Mouse (Mus musculus): ENCODE results near the gene Cngb1. TPM values are rescaled to one million over a fixed set of nuclear protein-coding genes. Genes with fewer than 3 reads are reported as not detected.

The Cngb1 gene
- total RNA-seq, 2 experiments from 2014 or later: 0.23 to 0.56 TPM

DNA sequence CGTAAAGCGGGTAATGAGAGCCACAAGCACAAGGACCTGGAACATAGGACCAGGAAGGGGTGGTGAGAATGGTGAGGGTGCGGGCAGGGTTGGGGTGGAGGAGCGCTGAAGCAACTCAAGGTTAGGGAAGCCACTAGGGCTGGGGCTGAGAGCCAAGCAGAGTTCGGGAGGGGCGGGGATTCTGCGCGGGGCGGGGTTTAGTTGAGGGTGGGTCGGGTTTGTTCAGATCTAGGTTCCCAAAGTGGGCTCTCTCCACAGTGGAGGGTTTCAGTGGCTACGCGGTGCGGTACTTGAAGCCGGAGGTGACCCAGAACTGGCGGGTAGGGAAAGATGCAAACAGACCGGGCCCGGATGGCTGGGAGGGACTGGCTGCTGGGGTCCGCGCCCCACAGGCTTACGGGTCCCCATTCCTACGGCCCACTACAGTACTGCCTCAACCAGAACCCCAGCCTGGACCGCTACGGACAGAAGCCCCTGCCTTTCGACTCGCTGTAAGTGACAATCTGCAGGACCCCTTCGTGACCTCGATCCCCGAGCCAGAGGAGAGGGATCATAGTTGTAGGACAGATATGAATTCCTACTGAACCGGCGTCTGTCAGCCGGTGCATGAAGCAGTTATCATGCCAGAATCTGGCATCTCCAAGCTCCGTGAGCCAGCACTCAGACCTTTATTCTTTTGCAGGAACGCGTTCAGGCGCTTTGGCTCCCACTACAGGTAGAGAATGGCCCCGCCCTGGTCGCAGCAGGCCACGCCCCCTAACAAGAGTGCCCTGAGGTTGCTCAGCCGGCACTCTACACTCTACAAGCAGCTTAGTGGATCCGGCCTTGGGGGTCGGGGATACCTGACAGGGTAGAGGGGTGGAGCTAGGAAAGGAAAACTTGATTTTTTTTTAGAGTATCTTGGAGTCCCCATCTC is 14.1 kb upstream of the Cngb1 start:
- no peak for DNase-seq (ENCODE audit: extremely low spot score in 1 of 2, low spot score in 2 of 2)
- intact Hi-C loops (cut with DNase I): loop anchor here (10.0 kb wide), 1 partner anchor 226 kb away; no protein-coding TSS in a partner anchor
- H3K27ac ChIP-seq: no peak overlapping the region

DNA sequence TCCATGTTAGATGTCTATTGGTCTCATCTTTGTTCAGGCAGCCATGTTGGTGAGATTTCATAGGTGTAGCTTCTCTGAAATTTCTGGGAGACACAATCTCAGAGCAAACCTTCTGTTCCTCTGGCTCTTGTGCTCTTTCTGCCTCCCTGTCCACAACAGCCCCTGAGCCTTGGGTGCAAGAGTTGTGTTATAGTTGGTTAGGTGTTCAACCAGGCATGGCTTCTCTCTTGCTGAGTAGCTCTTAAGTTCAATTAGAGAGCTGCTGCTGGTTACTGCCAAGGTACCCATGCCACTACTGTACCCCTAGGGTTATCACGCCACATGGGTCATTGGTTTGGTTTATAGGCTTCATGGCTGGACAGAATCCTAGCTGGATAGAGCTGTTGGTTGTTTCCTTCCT is 9.0 kb upstream of the Cngb1 start:
- no peak for TF ChIP-seq CTCF (IDR thresholded peaks at IDR 0.05)
- intact Hi-C loops (cut with DNase I): no loop called here
- Histone ChIP-seq H3K27ac (no peak overlapping the region), H3K4me3 (no peak overlapping the region)
- no peak for DNase-seq (ENCODE audit: extremely low spot score in 1 of 2, low spot score in 2 of 2)

More for the DNA sequence above, 14.1 kb upstream of the Cngb1 start:
- peak overlapping the region; percentile 36 for H3K4me3 ChIP-seq
- peak; percentile 34 for TF ChIP-seq CTCF (IDR thresholded peaks at IDR 0.05)

DNA sequence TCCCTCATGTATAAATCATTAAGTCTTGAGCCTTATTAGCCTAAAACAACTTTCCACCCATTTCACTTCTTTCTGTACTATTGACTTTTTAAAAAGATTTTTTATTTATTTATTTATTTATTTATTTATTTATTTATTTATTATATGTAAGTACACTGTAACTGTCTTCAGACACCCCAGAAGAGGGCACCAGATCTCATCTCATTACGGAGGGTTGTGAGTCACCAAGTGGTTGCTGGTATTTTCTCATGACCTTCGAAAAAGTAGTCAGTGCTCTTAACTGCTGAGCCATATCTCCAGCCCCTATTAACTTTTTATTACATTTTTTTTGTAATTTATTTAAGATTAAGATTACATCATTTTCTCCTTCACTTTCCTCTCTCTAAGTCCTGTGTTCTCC is 8.3 kb upstream of the Cngb1 start:
- DNase-seq (ENCODE audit: extremely low spot score in 1 of 2, low spot score in 2 of 2): no peak
- Histone ChIP-seq H3K4me3 (no peak overlapping the region), H3K27ac (no peak overlapping the region)
- intact Hi-C loops (cut with DNase I): no loop called here
- no peak; the same call in 1 of the 2 replicates for TF ChIP-seq CTCF (IDR thresholded peaks at IDR 0.05)

DNA sequence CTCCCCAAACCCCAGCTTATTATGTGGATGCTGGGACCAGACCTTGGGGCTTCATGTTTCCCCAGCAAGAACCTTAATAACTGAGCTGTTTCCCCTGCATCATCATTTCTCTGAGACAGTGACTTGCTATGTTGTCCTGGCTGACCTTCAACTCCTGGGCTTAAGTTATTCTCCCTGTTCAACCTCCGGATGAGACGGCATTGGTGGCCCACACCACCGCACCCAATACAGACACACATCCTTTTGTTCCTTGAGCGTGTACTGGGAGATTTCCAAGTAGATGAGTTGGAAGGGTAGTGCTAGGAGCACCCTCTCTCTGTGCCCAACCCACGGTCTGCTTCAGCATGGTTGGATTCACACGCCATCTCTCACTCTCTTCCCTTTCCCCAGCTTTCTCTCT is 7.5 kb upstream of the Cngb1 start:
- intact Hi-C loops (cut with DNase I): no loop called here
- Histone ChIP-seq H3K4me3 (no peak overlapping the region), H3K27ac (no peak overlapping the region)
- no peak for DNase-seq (ENCODE audit: extremely low spot score in 1 of 2, low spot score in 2 of 2)
- TF ChIP-seq CTCF (IDR thresholded peaks at IDR 0.05): no peak

DNA sequence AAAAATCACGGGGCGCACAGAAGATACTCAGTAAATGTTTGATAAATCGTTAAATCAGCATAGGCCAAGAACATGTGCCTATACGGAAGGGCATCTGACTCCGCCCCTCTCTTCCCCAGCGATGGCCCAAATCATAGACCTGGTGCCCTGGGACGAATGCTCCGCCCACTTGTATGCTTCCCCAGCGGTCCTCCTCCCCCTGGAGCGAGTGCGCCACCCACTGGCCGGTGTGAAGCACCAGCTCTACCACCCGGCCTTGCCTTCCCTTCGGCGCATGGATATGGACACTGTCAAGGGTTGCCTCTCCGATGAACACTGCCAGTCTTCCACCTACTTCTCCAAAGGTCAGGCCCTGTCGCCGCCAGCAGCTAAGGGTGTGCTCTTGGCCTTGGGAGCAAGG is 6.5 kb upstream of the Cngb1 start:
- DNase-seq (ENCODE audit: extremely low spot score in 1 of 2, low spot score in 2 of 2): no peak
- peak; percentile 31 for TF ChIP-seq CTCF (IDR thresholded peaks at IDR 0.05)
- intact Hi-C loops (cut with DNase I): no loop called here
- Histone ChIP-seq H3K27ac (no peak overlapping the region), H3K4me3 (no peak overlapping the region)

DNA sequence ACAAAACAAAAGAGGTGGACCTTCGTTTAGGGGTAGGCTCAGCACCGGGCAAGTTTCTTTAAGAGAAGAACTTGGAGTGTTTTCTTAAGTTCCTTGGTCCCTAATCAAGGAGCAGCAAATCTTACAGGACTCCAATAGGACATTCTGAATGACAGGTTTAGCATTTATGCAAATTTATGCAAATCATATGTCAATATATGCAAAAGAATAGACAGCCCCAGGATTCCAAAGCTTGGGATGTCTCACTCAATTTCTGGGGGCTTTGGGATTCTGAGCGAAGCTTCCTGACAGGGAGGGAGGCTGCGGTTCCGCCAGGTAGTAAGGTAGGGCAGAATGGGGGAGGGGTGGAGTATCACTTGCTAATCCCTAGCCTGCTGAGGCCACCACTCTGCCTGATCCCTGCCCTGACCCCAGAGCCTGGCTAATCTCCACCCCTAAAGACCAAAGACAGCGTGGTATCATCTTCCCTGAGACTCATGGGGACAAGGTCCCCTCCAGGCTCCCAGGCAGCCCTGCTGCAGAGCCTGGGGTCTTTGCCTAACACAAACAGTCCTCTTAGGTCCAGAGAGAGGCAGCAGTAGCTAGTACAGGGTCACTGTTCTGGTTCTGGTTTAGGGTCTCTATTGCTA is 4.1 kb upstream of the Cngb1 start, which contains the start of gene Tepp:
Gene Tepp (plus strand): TSS at position 225 of the 629 bp plus-strand sequence.
- no peak for TF ChIP-seq CTCF (IDR thresholded peaks at IDR 0.05)
- intact Hi-C loops (cut with DNase I): no loop called here
- DNase-seq (ENCODE audit: extremely low spot score in 1 of 2, low spot score in 2 of 2): no peak
- no peak within 1 kb of the TSS for H3K4me3 ChIP-seq
- H3K27ac ChIP-seq: no peak within 1 kb of the TSS

DNA sequence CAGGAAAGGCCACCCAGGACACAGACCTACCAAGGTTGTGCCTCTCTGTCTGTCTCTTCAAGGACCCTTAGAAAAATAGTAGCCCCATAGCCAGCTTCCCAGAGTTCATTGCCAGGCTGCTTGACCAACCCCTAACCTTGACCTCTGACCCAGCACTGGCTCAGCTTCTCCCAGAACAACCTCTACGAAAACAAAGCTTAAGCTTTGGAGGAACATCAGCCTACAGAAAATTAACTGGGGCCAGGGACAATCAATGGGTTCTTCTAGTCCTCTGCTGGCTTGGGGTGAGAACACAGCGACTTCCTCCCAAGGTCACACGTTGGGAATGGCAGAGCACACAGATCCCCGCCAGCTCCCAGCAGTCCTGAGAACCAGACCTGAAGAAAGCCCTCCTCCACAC is 859 bp downstream of the Cngb1 start:
- TF ChIP-seq CTCF (IDR thresholded peaks at IDR 0.05): no peak
- DNase-seq (ENCODE audit: extremely low spot score in 1 of 2, low spot score in 2 of 2): no peak
- intact Hi-C loops (cut with DNase I): no loop called here
- Histone ChIP-seq H3K4me3 (no peak overlapping the region), H3K27ac (no peak overlapping the region)

DNA sequence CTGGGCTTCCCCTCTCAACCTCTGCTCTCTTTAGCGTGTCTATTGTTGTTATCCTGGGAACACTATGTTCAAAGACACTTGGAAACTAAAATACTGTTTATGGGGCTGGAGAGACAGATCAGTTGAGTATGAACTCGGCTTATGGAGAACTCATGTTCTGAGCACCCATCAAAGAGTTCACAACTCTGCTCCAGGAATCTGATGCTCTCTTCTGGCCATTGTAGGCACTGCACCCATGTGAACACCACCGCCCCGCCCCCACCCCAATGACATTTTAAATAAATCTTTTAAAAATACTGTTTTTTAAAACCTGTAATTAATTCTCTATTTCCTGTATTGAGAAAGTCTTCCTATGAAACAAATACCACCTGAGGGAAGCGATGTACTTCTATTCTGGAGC is 4.0 kb downstream of the Cngb1 start:
- peak; percentile 71 for TF ChIP-seq CTCF (IDR thresholded peaks at IDR 0.05)
- no peak for DNase-seq (ENCODE audit: extremely low spot score in 1 of 2, low spot score in 2 of 2)
- intact Hi-C loops (cut with DNase I): loop anchor here (2.0 kb wide), 1 partner anchor 48 kb away; no protein-coding TSS in a partner anchor
- H3K4me3 ChIP-seq: no peak overlapping the region
- no peak overlapping the region for H3K27ac ChIP-seq

DNA sequence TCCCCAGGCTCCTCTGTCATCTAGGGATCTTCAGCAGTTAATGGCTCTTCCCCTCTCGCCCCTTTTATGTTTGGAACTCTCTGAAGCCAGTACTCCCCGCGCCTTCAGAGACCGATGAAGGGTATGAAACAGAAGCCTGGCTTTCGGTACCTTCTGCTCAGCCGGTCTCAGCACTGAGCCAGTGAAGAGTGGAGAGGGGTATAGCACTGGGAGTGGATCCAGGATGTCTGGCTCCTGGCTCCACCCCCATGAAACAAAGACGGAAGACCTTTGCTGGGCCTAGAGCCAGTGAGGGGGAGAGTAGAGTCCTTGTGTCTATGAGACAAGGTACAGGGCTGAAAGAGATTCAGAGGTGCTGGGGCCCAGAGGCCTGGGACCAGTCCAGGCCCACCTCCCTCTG is 12.5 kb downstream of the Cngb1 start:
- TF ChIP-seq CTCF (IDR thresholded peaks at IDR 0.05): no peak
- Histone ChIP-seq H3K27ac (no peak overlapping the region), H3K4me3 (no peak overlapping the region; the same call in 1 of the 2 replicates)
- no peak for DNase-seq (ENCODE audit: extremely low spot score in 1 of 2, low spot score in 2 of 2)
- intact Hi-C loops (cut with DNase I): no loop called here

DNA sequence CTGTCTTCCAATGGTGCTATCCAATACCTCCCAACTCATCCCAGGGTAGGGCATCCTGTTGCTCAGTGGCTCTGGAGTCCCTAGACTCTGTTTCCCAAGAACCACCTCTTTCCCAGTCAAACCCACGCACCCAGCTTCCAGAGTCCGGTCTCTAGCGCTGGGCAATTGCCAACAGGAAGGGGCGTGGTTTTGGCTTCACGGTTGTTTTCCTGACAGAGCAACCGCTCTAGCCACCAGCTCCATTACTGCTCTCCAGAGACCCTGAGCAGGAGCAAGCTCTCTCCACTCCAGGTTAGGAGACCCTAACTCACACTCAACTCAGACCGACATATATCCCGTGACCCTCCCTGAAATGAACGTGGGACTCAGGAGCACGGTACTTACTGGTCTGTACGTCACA is 13.2 kb downstream of the Cngb1 start:
- Histone ChIP-seq H3K4me3 (no peak overlapping the region), H3K27ac (no peak overlapping the region)
- TF ChIP-seq CTCF (IDR thresholded peaks at IDR 0.05): no peak
- intact Hi-C loops (cut with DNase I): no loop called here
- DNase-seq (ENCODE audit: extremely low spot score in 1 of 2, low spot score in 2 of 2): no peak

DNA sequence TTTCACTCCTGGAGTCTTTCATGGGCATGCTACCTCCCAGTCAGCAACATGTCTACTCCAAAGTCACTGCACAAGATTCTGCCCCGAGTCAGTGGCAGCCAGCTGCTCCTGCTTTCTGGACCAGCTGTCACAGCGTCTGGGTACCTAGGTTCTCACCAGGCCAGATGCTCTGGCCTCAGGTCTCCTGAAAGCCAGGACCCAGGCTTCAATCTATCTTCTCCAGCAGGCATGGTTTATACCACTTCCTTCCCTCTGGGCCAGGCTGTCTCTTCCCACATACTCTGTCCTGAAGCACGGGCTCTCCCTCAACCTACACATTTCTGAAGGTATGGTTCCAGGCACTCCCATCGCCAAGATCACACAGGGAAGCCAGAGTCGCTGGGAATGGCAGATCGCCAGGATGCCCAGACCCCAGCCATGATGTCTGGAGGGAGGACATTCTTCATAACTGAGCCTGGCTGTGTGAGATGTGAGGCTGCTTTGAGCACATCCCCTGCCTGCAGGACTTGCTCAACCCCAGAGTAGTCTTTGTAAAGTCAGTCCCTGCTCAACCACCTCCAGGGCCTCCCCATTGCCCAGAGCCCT is 17.2 kb downstream of the Cngb1 start:
- H3K4me3 ChIP-seq: no peak overlapping the region
- intact Hi-C loops (cut with DNase I): no loop called here
- TF ChIP-seq CTCF (IDR thresholded peaks at IDR 0.05): no peak
- DNase-seq (ENCODE audit: extremely low spot score in 1 of 2, low spot score in 2 of 2): no peak
- H3K27ac ChIP-seq: no peak overlapping the region

DNA sequence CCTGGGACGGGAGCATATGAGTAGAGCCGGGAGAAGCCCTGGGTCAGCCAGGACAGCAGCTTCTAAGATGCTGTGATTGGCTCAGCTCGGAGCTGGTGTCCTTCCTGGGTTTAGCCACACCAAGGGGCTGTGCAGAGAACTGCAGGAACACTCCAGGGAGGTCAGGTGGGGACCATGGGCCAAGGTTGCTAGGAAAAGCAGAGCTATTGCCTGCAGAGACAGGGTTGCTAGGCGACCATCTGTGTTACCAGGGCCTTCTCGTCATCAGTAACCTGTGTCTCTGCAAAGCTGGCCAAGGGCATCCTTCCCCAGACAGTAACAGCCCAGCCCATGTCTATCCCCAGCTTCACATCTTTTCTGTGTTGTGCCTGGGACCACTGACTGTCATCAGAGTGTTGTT is 24.9 kb downstream of the Cngb1 start:
- intact Hi-C loops (cut with DNase I): no loop called here
- no peak for TF ChIP-seq CTCF (IDR thresholded peaks at IDR 0.05)
- Histone ChIP-seq H3K27ac (no peak overlapping the region), H3K4me3 (no peak overlapping the region)
- peak in 1 of 2 experiments; percentile 14 for DNase-seq (ENCODE audit: extremely low spot score in 1 of 2, low spot score in 2 of 2)
